Mouse (Mus musculus) gastrocnemius, postnatal 4 days (tissue): ENCODE results near the gene Herc1. TPM values are rescaled to one million over a fixed set of nuclear protein-coding genes. Genes with fewer than 3 reads are reported as not detected.

ENCODE experiments used
- DNase-seq, 2 experiments: peaks; one replicate each; pipeline ENCODE4 v3.0.0; 2021 to 2022; ENCODE audit warnings: low spot score in 2 of 2, mixed read lengths in 2 of 2
- total RNA-seq, 2 experiments: library from RNA; stranded (reverse); gene quantifications; 2 replicates each; pipeline ENCODE4 v1.2.3; 2021

The Herc1 gene
- total RNA-seq, 2 experiments from 2014 or later = 35.7 to 38.7 TPM

DNA sequence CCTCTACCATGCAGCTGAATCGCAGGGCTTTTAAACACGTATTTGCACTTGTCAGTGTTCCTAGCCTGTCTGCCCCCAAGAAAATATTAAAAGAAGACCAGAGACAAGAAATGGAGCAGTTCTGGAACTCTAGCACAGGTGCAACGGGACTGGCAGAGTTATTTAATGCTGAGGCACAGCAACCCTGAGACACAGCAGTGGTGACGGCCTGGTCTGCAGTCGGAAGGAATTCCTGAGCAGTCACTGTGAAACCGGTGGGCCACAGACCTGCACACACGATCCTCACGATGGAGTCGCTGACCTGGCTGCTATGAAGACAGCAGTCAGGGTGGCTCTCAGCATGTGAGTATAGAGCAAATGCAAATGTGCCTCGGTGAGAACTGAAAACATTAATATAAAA lies 167.5 kb downstream of the Herc1 start:
- DNase-seq = no peak

DNA sequence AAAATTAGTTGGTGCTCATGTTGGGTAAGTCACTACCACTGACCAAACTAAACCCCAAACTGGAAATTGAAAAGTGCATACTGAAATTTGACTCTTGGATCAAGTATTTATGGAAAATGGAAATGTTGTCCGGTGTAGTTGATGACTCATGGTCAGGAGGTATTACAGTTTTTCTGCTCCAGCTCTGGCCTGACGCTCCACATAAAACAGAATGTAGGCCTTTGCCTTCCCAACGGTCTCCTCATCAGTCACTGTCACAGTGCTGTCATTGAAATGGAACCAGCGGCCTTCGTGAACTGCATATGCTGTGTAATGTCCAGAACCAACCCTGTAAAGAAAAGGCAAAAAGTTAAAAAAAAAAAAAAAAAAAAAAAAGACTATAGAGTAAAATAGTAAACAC lies 168.0 kb downstream of the Herc1 start:
- DNase-seq = no peak

DNA sequence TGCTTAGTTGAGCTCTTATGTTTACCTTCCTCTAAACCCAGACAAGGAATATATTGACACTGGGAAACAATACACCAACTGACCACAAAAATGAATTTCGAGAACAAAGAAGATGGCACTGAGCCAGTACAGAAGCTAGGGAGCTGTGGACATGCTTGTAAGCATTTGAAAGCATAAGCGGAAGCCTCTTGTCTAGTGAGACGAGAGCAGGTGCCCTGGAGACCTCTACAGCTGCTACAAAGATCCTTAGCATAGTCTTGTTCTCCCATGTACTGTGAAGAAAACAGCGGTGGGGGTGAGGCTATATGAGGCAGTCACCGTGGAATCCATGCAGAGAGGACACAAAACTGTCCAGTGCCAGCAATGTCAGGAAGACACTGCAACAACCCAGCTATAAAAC lies 168.7 kb downstream of the Herc1 start:
- DNase-seq = no peak

DNA sequence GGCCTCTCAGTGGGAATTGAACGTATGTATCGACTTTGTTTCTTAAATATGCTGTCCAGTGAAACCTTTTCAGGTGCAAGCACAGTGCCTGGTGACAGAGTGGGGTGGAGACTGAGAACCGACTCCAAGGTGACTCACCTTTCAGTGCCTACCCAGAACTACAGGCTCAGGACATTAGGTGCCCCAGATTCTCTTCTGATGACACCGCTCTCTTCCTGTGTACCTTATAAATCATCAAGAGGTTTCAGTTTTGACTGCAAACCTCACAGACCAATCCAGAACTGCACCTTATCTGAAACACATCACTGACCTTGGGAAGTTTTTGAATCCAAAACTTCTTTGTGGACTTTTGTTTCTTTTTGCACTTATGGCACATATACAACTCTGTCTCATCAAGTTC lies 170.0 kb downstream of the Herc1 start:
- no peak for DNase-seq

DNA sequence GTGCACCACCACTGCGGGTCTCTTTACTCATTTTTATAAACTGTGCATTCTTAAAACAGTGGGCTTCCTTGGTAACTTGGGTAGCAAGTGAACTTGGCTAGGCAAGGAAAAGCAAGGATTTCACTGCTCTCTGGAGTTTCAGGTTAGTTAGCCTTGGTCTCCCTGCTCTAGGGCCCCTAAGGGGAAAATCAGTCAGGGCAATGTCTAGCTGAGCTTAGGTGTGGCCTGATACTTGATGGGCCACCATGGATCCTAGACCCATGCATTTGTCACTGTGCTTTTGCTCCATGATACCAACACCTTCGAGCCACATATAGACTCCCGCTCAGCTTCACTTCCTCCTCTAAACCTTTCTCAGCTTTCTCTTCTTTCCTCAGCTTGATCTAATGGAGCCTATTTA lies 171.3 kb downstream of the Herc1 start:
- DNase-seq = no peak

DNA sequence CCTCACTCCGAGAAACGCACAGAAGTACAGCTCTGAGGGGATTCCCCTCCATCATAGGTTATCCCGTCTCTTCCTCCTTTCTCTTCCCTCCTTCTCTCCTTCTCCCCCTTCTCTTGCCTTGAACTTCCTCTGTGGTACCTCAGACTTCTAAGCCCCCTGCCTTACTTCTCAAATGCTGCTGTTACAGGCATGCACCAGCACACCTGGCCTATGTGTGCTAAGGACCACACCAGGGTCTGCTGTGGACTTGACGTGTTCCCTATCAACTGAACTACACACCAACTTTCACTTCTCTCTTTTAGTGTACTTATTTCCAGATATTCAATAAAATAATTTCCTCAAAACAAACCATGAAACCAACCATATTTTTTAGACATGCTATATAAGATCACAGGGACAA lies 192.5 kb downstream of the Herc1 start:
- DNase-seq = no peak

Other genes with a start within 250 kb of the Herc1 start
- 10 to 100 TPM; 71.9 to 77.6 TPM for gene Snx1, start 223.9 kb upstream of the Herc1 start, total RNA-seq
- gene Ciao2a, start 223.8 kb upstream of the Herc1 start, total RNA-seq = 10 to 100 TPM; 50.4 to 57.5 TPM
- 10 to 100 TPM; 10.2 to 12.3 TPM for gene Dapk2, start 192.2 kb upstream of the Herc1 start, total RNA-seq
- 10 to 100 TPM; 16.9 to 27.6 TPM for gene Fbxl22, start 164.1 kb downstream of the Herc1 start, total RNA-seq
- gene Usp3, start 242.7 kb downstream of the Herc1 start, total RNA-seq = 10 to 100 TPM; 33.3 to 35.8 TPM